Mouse (Mus musculus) adrenal gland, adult 18-20 months (tissue): ENCODE data around the gene Rae1. TPM values are rescaled to one million over a fixed set of nuclear protein-coding genes. Genes with fewer than 3 reads are reported as not detected.

ENCODE experiments used
- DNase-seq, 2 experiments: peaks; one replicate each; pipeline ENCODE4 v3.0.0; 2021 to 2022; ENCODE audit warnings: low spot score in 2 of 2
- total RNA-seq, 2 experiments: library from RNA; stranded (reverse); gene quantifications; 1 replicate in 1 of 2; 2 replicates in 1 of 2; pipeline ENCODE4 v1.2.3; 2021

The Rae1 gene
- total RNA-seq, 2 experiments from 2014 or later: 54.5 to 67.4 TPM

DNA sequence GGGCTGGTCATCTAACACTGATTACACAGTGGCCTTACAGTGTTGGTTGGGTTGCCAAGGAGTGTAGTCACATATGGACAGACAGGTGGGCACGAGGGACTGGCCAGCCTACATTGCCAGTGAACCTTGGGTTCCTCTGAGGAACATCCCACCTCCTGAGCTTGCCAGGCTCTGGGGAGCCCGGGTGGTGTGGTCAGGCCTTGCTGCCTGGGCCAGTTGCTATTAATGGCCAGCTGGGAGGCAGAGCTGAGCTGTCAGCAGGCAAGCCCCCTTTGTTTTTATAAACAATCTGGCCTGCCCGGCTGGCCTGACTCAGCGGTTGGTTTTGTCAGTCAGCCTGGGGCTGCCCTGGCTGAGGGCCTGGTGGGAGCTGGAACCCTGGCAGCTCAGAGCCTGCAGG, 25.0 kb downstream of the Rae1 start:
- no peak for DNase-seq

- no peak for DNase-seq
Observed at GRCm38 (mm10) chr2:173026286-173026685, 26.4 kb downstream of the Rae1 start.

- no peak for DNase-seq
Observed at GRCm38 (mm10) chr2:173026688-173027131, 26.8 kb downstream of the Rae1 start.

DNA sequence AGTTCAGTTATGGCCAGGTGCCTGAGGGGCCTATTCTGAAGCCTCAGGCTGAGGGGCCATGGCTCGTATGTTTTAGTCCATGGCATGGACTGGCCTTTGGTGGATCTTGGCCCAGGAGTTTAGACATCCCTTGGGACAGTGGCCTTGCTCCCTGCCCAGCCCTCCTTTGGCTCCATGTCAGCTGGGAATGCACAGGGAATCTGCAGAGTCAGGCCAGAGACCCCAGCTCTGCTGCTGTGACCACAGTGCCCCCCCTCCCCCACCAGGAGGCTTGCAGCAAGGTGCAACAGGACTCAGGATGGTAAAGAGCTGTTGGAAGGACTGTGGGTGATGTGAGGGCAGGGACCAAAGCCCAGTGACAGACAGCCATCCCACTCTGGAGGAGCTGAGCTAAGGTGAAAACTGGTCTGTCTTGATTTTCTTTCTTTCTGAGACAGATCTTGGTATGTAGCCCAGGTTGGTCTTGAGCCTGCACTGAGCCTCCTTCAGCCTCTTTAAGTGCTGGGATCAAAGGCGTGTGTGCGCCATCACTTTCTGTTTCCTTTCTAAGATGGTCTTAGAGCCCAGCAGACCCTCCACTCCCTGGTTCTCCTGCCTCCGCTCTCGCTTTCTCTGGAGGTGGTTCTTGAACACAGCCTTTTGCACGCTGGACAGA, 27.4 kb downstream of the Rae1 start:
- no peak for DNase-seq

DNA sequence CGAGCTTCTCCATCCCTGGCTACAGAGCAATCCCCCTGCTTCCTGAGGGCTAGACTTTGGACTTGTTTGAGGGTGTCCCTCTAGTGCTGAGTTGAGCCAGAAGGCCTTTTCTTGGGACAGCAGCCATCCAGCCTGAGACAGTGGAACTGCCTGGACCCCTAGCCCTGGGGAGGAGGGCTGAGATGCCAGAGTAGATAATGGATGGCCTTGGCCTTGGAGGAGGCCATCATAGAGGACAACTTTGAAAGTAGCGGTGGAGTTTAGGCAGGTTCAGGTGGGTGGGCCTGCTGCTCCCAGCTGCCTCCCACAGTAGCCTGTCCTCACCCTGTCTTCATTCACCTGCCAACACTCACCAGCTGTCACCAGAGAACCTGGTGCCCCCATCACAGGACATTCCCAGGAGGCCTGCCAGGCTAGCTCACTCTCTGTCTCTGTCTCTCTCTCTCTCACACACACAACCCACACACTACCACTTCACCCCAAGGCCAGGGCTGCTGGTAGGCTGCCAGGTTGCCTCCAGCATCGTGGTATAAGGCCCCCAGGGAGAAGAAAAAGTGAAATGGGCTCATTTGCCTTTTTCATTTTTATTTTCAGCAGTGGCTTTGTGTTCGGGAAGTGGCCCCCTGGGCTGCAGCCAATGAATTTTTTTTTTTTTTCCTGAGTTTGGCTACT, 28.0 kb downstream of the Rae1 start:
- no peak for DNase-seq

DNA sequence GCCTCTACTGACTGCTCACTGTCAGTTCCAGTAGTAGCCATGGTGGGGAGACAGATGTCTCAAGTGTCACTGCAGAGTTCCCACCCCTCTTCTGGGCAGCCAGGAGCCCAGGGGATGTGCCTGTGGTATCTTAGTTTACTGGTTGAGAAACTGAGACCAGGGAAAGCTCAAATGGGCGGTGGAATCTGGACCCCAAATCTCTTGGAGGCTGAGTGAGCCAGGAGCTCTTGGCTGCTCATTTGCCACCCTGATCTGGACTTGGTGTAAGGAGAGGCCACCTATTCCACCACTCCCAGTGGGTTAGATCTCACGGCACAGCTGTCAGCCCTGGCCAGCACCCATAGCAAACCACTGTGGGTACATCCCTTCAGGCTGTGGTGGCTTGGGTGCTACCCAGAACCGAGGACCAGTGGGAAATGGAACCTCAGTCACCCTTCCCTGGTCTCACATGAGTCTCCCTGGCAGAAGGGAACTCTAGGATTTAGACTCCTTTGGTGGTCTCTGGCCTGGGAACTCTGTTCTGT, 28.7 kb downstream of the Rae1 start:
- DNase-seq: no peak

- DNase-seq: no peak
Observed at GRCm38 (mm10) chr2:173030591-173031338, 30.8 kb downstream of the Rae1 start.

GRCm38 (mm10) chr2:173033531-173033930, 33.6 kb downstream of the Rae1 start:
- DNase-seq: no peak

- DNase-seq: no peak
Observed at GRCm38 (mm10) chr2:173034998-173035397, 35.1 kb downstream of the Rae1 start.

- DNase-seq: no peak
Observed at GRCm38 (mm10) chr2:173035653-173036052, 35.7 kb downstream of the Rae1 start.

DNA sequence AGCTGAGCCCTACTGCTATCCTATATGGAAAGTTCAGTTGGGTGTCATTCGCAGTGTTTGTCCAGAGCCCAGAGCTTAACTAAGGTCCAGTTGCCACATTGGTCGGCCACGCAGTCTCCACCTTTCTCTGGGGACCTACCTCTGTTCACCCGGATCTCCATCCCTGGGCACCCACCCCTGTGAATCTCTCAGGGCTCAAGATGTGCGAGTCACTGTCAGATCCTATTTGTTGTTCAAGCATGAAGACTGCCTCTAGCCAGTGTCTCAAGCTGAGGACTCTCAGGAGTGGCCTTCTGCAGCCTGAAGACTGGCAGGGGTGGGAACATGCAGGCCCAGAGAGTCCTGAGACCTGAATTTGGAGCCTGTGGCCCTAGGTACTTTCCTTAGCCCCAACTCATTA, 36.1 kb downstream of the Rae1 start:
- no peak for DNase-seq

DNA sequence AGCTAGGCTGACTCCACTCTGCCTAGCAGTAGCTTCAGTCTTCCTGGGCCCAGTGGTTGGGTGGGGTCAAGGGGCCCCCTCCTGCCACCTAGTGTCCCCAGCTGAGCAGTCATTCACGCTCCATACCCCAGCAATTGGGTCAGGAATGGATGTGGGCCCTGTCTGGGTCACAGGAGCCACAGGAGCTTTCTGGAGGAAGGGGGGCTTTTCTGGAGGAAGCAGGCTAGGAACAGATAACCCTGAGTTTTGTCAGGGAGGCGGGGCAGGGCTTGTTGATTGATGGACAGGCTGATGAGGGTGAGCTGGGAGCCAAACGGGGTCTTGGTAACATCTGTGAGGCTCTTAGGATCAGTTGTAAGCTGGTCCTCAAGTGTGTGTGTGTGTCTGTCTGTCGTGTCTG, 36.7 kb downstream of the Rae1 start:
- DNase-seq: no peak

- no peak for DNase-seq
Observed at GRCm38 (mm10) chr2:173037347-173037746, 37.4 kb downstream of the Rae1 start.

DNA sequence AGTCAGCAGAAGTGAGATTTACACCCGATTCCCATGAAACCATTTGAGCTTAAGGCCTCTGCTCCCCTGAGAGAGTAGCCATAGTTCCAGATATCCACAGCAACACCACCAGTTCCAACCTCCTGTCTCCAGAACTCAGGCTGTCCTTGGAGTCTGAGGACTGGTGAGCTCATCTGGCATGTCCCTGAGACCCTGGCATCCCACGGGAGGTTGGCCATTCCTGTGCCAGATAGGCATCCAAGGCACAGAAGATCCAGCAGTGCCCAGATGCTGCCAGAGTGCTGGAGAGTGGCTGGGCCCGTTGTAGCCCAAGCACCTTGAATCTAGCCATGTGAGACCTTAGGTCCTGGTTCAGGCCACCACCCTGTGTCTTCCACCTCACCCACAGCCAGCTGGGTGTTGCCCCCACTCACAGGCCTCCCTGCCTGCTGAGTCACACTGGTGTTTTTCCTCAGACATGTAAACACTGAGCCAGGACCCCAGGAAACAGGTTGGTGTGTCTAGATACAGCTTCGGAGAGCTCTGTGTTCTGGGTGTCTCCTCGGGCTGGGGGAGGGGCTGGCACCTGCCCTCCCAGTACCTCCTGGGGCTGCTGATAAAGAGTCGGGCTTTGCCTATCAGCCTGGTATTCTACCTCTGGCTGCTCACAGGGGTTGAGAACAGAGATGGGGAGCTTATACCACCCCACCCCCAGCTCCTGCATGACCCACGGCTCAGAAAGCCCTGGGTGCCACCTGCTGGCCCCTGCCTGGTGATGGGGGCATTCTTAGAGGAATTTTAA, 38.1 kb downstream of the Rae1 start:
- no peak for DNase-seq

DNA sequence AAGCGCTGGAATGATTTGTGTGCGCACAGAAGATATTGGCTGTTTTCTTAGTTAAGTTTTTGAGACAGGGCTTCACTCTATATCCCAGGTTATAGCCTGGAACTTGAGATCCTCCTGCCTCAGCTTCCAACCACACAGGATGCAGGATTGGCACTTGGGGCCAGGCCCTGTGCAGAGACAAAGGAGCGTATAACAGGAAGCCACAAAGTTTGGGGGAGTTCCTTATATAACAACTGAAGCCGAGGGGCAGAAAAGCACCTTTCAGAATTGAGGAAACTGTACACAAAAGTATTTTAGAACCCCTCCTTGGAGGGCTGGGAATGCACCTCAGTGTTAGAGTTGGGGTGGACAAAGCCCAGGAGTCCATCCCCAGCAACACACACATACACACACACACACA, 39.1 kb downstream of the Rae1 start:
- no peak for DNase-seq

GRCm38 (mm10) chr2:173040803-173041202, 40.9 kb downstream of the Rae1 start:
- no peak for DNase-seq

DNA sequence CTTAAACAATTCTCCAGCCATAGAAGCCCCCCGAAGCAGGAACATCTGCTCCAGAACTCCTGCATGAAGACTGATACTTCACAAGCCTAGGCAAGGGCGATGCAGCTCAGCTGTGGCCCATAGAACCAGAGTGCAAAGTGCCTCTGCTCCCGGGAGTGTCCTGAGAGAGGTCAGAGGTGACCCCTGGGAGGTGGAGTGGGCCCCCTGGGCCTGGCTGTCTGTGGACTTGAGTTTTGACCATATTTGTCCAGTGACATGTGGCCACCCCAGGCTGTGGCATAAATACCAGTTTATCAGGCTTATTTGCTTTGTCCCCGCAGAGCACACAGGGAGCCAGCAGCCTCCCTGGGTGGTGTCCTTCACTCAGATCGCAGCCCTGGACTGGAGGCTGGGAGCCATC, 41.3 kb downstream of the Rae1 start:
- no peak for DNase-seq

GRCm38 (mm10) chr2:173041893-173042292, 42.0 kb downstream of the Rae1 start:
- DNase-seq: no peak

- no peak for DNase-seq
Observed at GRCm38 (mm10) chr2:173042504-173043162, 42.7 kb downstream of the Rae1 start.

GRCm38 (mm10) chr2:173044198-173044970, 44.5 kb downstream of the Rae1 start:
- DNase-seq: peak; percentile 61 to 64
